Mouse (Mus musculus) liver, embryonic 14.5 days (tissue): ENCODE measurements at regions not wholly inside any gene's neighbourhood (a gene's known extent, or its start where the extent isn't known, plus 50 kb on each side); places are given as distances from the start of the nearest gene placed in this dataset.
A peak's percentile ranks its signal among the peaks of the same experiment; 100 is the strongest.

ENCODE experiments used
- ATAC-seq: fragments of 200-750 bp; cut with Nextera tagmentation; 2 replicates; pipeline ENCODE4 v1.8.0; 2017; ENCODE audit warnings: moderate number of reproducible peaks, mild to moderate bottlenecking, moderate library complexity; ENCODE audit not compliant: insufficient read depth
- DNase-seq, 3 experiments: peaks; one replicate each; pipeline ENCODE4 v3.0.0-alpha.2; 2012 to 2013; ENCODE audit warnings: low read depth in 3 of 3, low spot score in 3 of 3
- H3K27ac ChIP-seq: fragments of 300-500 bp; sonication (generic); 2 replicates; pipeline ENCODE4 v1.5.1; 2014; ENCODE audit warnings: moderate library complexity, mild to moderate bottlenecking, control low read depth, inconsistent platforms
- H3K27me3 ChIP-seq: fragments of 300-500 bp; sonication (generic); 2 replicates; pipeline ENCODE4 v1.6.1; 2014; ENCODE audit warnings: mild to moderate bottlenecking, low read length, moderate library complexity; ENCODE audit not compliant: control insufficient read depth, insufficient read depth
- H3K36me3 ChIP-seq: fragments of 300-500 bp; sonication (generic); replicated peaks from 2 replicates; pipeline ENCODE4 v1.6.1; 2014; ENCODE audit warnings: low read depth; ENCODE audit not compliant: control insufficient read depth, insufficient read depth
- H3K4me1 ChIP-seq, 2 experiments: fragments of 200-500 bp in 1 of 2; fragments of 300-500 bp in 1 of 2; sonication (generic) in 1 of 2; replicated peaks; 2 replicates each; pipeline ENCODE4 v1.6.1; 2012 to 2014; ENCODE audit warnings: antibody characterized with exemption in 1 of 2, inconsistent platforms in 1 of 2, low read length in 1 of 2; ENCODE audit not compliant: control insufficient read depth in 2 of 2, insufficient read depth in 2 of 2
- H3K4me2 ChIP-seq: fragments of 300-500 bp; sonication (generic); 2 replicates; pipeline ENCODE4 v1.6.1; 2014; ENCODE audit warnings: low read depth, mild to moderate bottlenecking, control low read depth, moderate library complexity
- H3K4me3 ChIP-seq, 2 experiments: fragments of 200-500 bp in 1 of 2; fragments of 300-500 bp in 1 of 2; sonication (generic) in 1 of 2; 2 replicates each; pipeline ENCODE4 v1.5.1; 2012 to 2014; ENCODE audit warnings: low read depth in 2 of 2, low read length in 2 of 2, mild to moderate bottlenecking in 2 of 2, control low read depth in 1 of 2, inconsistent platforms in 1 of 2, moderate library complexity in 1 of 2; ENCODE audit not compliant: insufficient read depth in 1 of 2
- H3K9ac ChIP-seq: fragments of 300-500 bp; sonication (generic); replicated peaks from 2 replicates; pipeline ENCODE4 v1.6.1; 2014; ENCODE audit warnings: mild to moderate bottlenecking, control low read depth, moderate library complexity
- H3K9me3 ChIP-seq: fragments of 300-500 bp; sonication (generic); 2 replicates; pipeline ENCODE4 v1.6.1; 2016; ENCODE audit warnings: low read length, mixed read lengths; ENCODE audit not compliant: control insufficient read depth
- CTCF ChIP-seq: IDR thresholded peaks from 2 replicates; pipeline ENCODE4 v1.5.1; 2016; ENCODE audit warnings: antibody characterized with exemption, low read depth, control low read depth
- EP300 ChIP-seq: IDR thresholded peaks from 2 replicates; pipeline ENCODE4 v1.6.1; 2016; ENCODE audit warnings: antibody characterized with exemption, low read depth
- WGBS: fragments of 180-500 bp; shearing (Covaris S2); extraction: QIAGEN DNeasy Blood & Tissue Kit; methylation state at CpG from one replicate; pipeline ENCODE4 v1.1.7; 2014; ENCODE audit not compliant: insufficient replicate concordance; 5-methylcytosine and 5-hydroxymethylcytosine counted together

- no peak for TF ChIP-seq EP300
- TF ChIP-seq CTCF: no peak
- Histone ChIP-seq H3K27me3 (no peaks in the 10 kb centered on the region), H3K9me3 (no peaks in the 10 kb centered on the region), H3K27ac (no peak overlapping the region), H3K9ac (no peak overlapping the region), H3K4me3 (no peak overlapping the region), H3K4me2 (no peak overlapping the region), H3K36me3 (no peaks in the 10 kb centered on the region), H3K4me1 (peaks cover 0 to 2% of the 10 kb centered on the region in 2 experiments; a peak in 2 of 4 replicates)
- DNase-seq (no peak), ATAC-seq (no peak)
- 54% methylated on average over 2 of the region's 2 CpGs for WGBS
These were observed 232.3 kb upstream of the Mpdz start for GRCm38 (mm10) chr4:81674871-81675270.

- no peak overlapping the region for H3K9ac ChIP-seq
- H3K4me1 ChIP-seq: peaks cover 0 to 2% of the 10 kb centered on the region in 2 experiments; a peak in 2 of 4 replicates
- WGBS: 50% methylated on average over 4 of the region's 4 CpGs
- TF ChIP-seq CTCF: no peak
- TF ChIP-seq EP300: no peak
- H3K27ac ChIP-seq: no peak overlapping the region
- no peaks in the 10 kb centered on the region for H3K9me3 ChIP-seq
- ATAC-seq (peak; percentile 39; the same call in 1 of the 2 replicates), DNase-seq (peak; percentile 14 to 24 (median 22))
- H3K36me3 ChIP-seq: no peaks in the 10 kb centered on the region
- H3K27me3 ChIP-seq: no peaks in the 10 kb centered on the region
- H3K4me3 ChIP-seq: no peak overlapping the region
- H3K4me2 ChIP-seq: no peak overlapping the region
These were observed 231.0 kb upstream of the Mpdz start for GRCm38 (mm10) chr4:81673398-81674265.

- 50% methylated on average over 2 of the region's 2 CpGs for WGBS
- H3K4me2 ChIP-seq: no peak overlapping the region
- H3K9me3 ChIP-seq: no peaks in the 10 kb centered on the region
- ATAC-seq: no peak
- no peaks in the 10 kb centered on the region for H3K27me3 ChIP-seq
- no peak overlapping the region for H3K9ac ChIP-seq
- DNase-seq: no peak
- H3K36me3 ChIP-seq: no peaks in the 10 kb centered on the region
- H3K4me1 ChIP-seq: peaks cover 0 to 2% of the 10 kb centered on the region in 2 experiments; a peak in 2 of 4 replicates
- H3K4me3 ChIP-seq: no peak overlapping the region
- TF ChIP-seq EP300: no peak
- TF ChIP-seq CTCF: no peak
- H3K27ac ChIP-seq: no peak overlapping the region
These were observed 229.4 kb upstream of the Mpdz start for GRCm38 (mm10) chr4:81671986-81672385.

- Histone ChIP-seq H3K27me3 (no peaks in the 10 kb centered on the region), H3K4me3 (no peak overlapping the region), H3K36me3 (no peaks in the 10 kb centered on the region), H3K4me1 (peaks cover 0 to 2% of the 10 kb centered on the region in 2 experiments; a peak in 2 of 4 replicates), H3K9ac (no peak overlapping the region), H3K9me3 (no peaks in the 10 kb centered on the region), H3K27ac (no peak overlapping the region), H3K4me2 (no peak overlapping the region)
- ATAC-seq: no peak
- WGBS: 26% methylated on average over 3 of the region's 3 CpGs
- no peak for DNase-seq
- TF ChIP-seq EP300 (no peak), CTCF (no peak)
These were observed 226.6 kb upstream of the Mpdz start for GRCm38 (mm10) chr4:81669181-81669580.

GRCm38 (mm10) chr4:81661096-81661495 lies 218.5 kb upstream of the Mpdz start:
- Histone ChIP-seq H3K4me3 (no peak overlapping the region), H3K9me3 (no peaks in the 10 kb centered on the region), H3K36me3 (no peaks in the 10 kb centered on the region), H3K4me1 (0 out of 4 replicates have a peak, but pooled peaks cover 0 to 2% of the 10 kb centered on the region in 2 experiments), H3K27ac (no peak overlapping the region), H3K27me3 (no peaks in the 10 kb centered on the region), H3K9ac (no peak overlapping the region), H3K4me2 (no peak overlapping the region)
- DNase-seq (no peak), ATAC-seq (no peak)
- TF ChIP-seq EP300 (no peak), CTCF (no peak)
